Mouse (Mus musculus): ENCODE measurements around the gene Polr3e.

- TF ChIP-seq ZC3H11A (IDR thresholded peaks at IDR 0.05; ENCODE audit: borderline replicate concordance, low read depth, low read length) (no peak), ZNF384 (IDR thresholded peaks at IDR 0.05; ENCODE audit: low read depth, low read length) (no peak)
These were observed 36.1 kb upstream of the Polr3e start for GRCm38 (mm10) chr7:120881451-120881850.

Measured in ES-E14 (cell line).